Mouse (Mus musculus): ENCODE data around the gene H1foo.

DNA sequence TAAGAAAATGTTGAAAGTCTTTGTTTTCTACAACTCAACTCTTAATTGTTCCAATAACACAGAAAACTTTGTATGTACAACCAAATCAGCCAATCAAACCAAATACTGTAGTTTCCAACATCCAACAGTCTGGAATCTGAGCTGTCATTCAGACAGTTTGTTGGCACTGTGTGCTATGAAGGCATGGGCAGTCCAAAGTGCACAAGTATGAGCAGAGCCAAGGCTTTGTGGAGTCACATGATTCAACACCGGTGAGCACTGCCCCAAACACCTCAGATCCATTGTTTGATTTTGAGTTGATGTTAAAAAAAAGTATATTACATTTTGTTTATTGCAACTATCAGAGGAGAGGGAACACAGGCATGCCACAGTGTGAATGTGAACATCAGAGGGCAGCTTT lies 4.1 kb upstream of the H1foo start:
- TF ChIP-seq POLR2AphosphoS5 (IDR thresholded peaks at IDR 0.05; ENCODE audit: insufficient replicate concordance, low read depth, low read length), result no peak
- TF ChIP-seq CTCF (IDR thresholded peaks at IDR 0.05; ENCODE audit: low read depth, low read length), result no peak
- no peak for TF ChIP-seq GATA1 (IDR thresholded peaks at IDR 0.05; ENCODE audit: borderline replicate concordance, low read length)
